Mouse (Mus musculus): ENCODE data around the gene Inhbe. TPM values are rescaled to one million over a fixed set of nuclear protein-coding genes. Genes with fewer than 3 reads are reported as not detected.

Inhbe gene
- polyA plus RNA-seq, 1 experiment from 2014 or later = not detected

GRCm38 (mm10) chr10:127332211-127332874 is 21.9 kb downstream of the Inhbe start:
- H3K27ac ChIP-seq (ENCODE audit: low read depth) = no peak overlapping the region
- 53% methylated on average over 31 of the region's 31 CpGs for WGBS
- H3K27me3 ChIP-seq (replicated peaks; ENCODE audit: control insufficient read depth, insufficient read depth, low read length) = peaks cover 11% of the 10 kb centered on the region
- no peak for DNase-seq (ENCODE audit: low spot score)
- no peaks in the 10 kb centered on the region for H3K4me1 ChIP-seq (replicated peaks; ENCODE audit: control insufficient read depth, insufficient read depth, low read length)
- H3K9me3 ChIP-seq (ENCODE audit: control insufficient read depth, low read length) = no peaks in the 10 kb centered on the region
- no peak overlapping the region for H3K4me2 ChIP-seq (ENCODE audit: low read length)
- no peak overlapping the region for H3K9ac ChIP-seq (ENCODE audit: low read length)
- ATAC-seq (replicated peaks; ENCODE audit: low FRiP score, low TSS enrichment, low read depth) = no peak
- peaks cover 49% of the 10 kb centered on the region for H3K36me3 ChIP-seq (ENCODE audit: control insufficient read depth, insufficient read depth, low read length)
- no peak overlapping the region for H3K4me3 ChIP-seq (ENCODE audit: low read depth, low read length)

- Histone ChIP-seq H3K9me3 (ENCODE audit: control insufficient read depth, low read length) (no peaks in the 10 kb centered on the region), H3K9ac (ENCODE audit: low read length) (no peak overlapping the region), H3K36me3 (ENCODE audit: control insufficient read depth, insufficient read depth, low read length) (peaks cover 36% of the 10 kb centered on the region), H3K4me3 (ENCODE audit: low read depth, low read length) (no peak overlapping the region), H3K27ac (ENCODE audit: low read depth) (no peak overlapping the region), H3K4me1 (replicated peaks; ENCODE audit: control insufficient read depth, insufficient read depth, low read length) (peaks cover 13% of the 10 kb centered on the region; the same call in 1 of the 2 replicates), H3K27me3 (replicated peaks; ENCODE audit: control insufficient read depth, insufficient read depth, low read length) (peaks cover 33% of the 10 kb centered on the region), H3K4me2 (ENCODE audit: low read length) (no peak overlapping the region)
- DNase-seq (ENCODE audit: low spot score) = no peak
- ATAC-seq (replicated peaks; ENCODE audit: low FRiP score, low TSS enrichment, low read depth) = no peak
- 75% methylated on average over 7 of the region's 7 CpGs for WGBS
Measured at GRCm38 (mm10) chr10:127330212-127330611, 24.0 kb downstream of the Inhbe start.

- no peak overlapping the region for H3K4me2 ChIP-seq (ENCODE audit: low read length)
- peaks cover 44% of the 10 kb centered on the region for H3K27me3 ChIP-seq (replicated peaks; ENCODE audit: control insufficient read depth, insufficient read depth, low read length)
- ATAC-seq (replicated peaks; ENCODE audit: low FRiP score, low TSS enrichment, low read depth) (no peak), DNase-seq (ENCODE audit: low spot score) (no peak)
- H3K4me3 ChIP-seq (ENCODE audit: low read depth, low read length) = no peak overlapping the region
- H3K9ac ChIP-seq (ENCODE audit: low read length) = no peak overlapping the region
- H3K4me1 ChIP-seq (replicated peaks; ENCODE audit: control insufficient read depth, insufficient read depth, low read length) = peaks cover 13% of the 10 kb centered on the region; the same call in 1 of the 2 replicates
- H3K9me3 ChIP-seq (ENCODE audit: control insufficient read depth, low read length) = no peaks in the 10 kb centered on the region
- peaks cover 18% of the 10 kb centered on the region for H3K36me3 ChIP-seq (ENCODE audit: control insufficient read depth, insufficient read depth, low read length)
- WGBS = 45% methylated on average over 18 of the region's 18 CpGs
- H3K27ac ChIP-seq (ENCODE audit: low read depth) = no peak overlapping the region
Measured at GRCm38 (mm10) chr10:127327461-127328145, 26.6 kb downstream of the Inhbe start.

GRCm38 (mm10) chr10:127326828-127327227 is 27.4 kb downstream of the Inhbe start:
- Histone ChIP-seq H3K27ac (ENCODE audit: low read depth) (no peak overlapping the region), H3K27me3 (replicated peaks; ENCODE audit: control insufficient read depth, insufficient read depth, low read length) (peaks cover 44% of the 10 kb centered on the region), H3K4me1 (replicated peaks; ENCODE audit: control insufficient read depth, insufficient read depth, low read length) (peaks cover 13% of the 10 kb centered on the region; the same call in 1 of the 2 replicates), H3K36me3 (ENCODE audit: control insufficient read depth, insufficient read depth, low read length) (peaks cover 11% of the 10 kb centered on the region), H3K9ac (ENCODE audit: low read length) (peak overlapping the region; percentile 48), H3K4me3 (ENCODE audit: low read depth, low read length) (peak overlapping the region; percentile 50), H3K9me3 (ENCODE audit: control insufficient read depth, low read length) (no peaks in the 10 kb centered on the region), H3K4me2 (ENCODE audit: low read length) (peak overlapping the region; percentile 94)
- 7% methylated on average over 28 of the region's 29 CpGs for WGBS
- DNase-seq (ENCODE audit: low spot score) (no peak), ATAC-seq (replicated peaks; ENCODE audit: low FRiP score, low TSS enrichment, low read depth) (no peak)

GRCm38 (mm10) chr10:127326017-127326801 is 28.0 kb downstream of the Inhbe start:
- Histone ChIP-seq H3K4me3 (ENCODE audit: low read depth, low read length) (peak overlapping the region; percentile 50), H3K27ac (ENCODE audit: low read depth) (no peak overlapping the region), H3K4me1 (replicated peaks; ENCODE audit: control insufficient read depth, insufficient read depth, low read length) (peaks cover 13% of the 10 kb centered on the region; the same call in 1 of the 2 replicates), H3K27me3 (replicated peaks; ENCODE audit: control insufficient read depth, insufficient read depth, low read length) (peaks cover 44% of the 10 kb centered on the region), H3K36me3 (ENCODE audit: control insufficient read depth, insufficient read depth, low read length) (peaks cover 5% of the 10 kb centered on the region; the same call in 1 of the 2 replicates), H3K9me3 (ENCODE audit: control insufficient read depth, low read length) (no peaks in the 10 kb centered on the region), H3K4me2 (ENCODE audit: low read length) (peak overlapping the region; percentile 94), H3K9ac (ENCODE audit: low read length) (peak overlapping the region; percentile 48)
- 1% methylated on average over 53 of the region's 54 CpGs for WGBS
- ATAC-seq (replicated peaks; ENCODE audit: low FRiP score, low TSS enrichment, low read depth) = peak; percentile 19; the same call in 1 of the 2 replicates
- DNase-seq (ENCODE audit: low spot score) = peak; percentile 79

- Histone ChIP-seq H3K36me3 (ENCODE audit: control insufficient read depth, insufficient read depth, low read length) (no peaks in the 10 kb centered on the region), H3K9me3 (ENCODE audit: control insufficient read depth, low read length) (no peaks in the 10 kb centered on the region), H3K4me3 (ENCODE audit: low read depth, low read length) (peak overlapping the region; percentile 50), H3K4me1 (replicated peaks; ENCODE audit: control insufficient read depth, insufficient read depth, low read length) (peaks cover 13% of the 10 kb centered on the region; the same call in 1 of the 2 replicates), H3K9ac (ENCODE audit: low read length) (no peak overlapping the region), H3K27me3 (replicated peaks; ENCODE audit: control insufficient read depth, insufficient read depth, low read length) (peaks cover 44% of the 10 kb centered on the region), H3K4me2 (ENCODE audit: low read length) (peak overlapping the region; percentile 94), H3K27ac (ENCODE audit: low read depth) (no peak overlapping the region)
- WGBS = 34% methylated on average over 14 of the region's 14 CpGs
- ATAC-seq (replicated peaks; ENCODE audit: low FRiP score, low TSS enrichment, low read depth) = no peak
- DNase-seq (ENCODE audit: low spot score) = no peak
Measured at GRCm38 (mm10) chr10:127325454-127326016, 28.7 kb downstream of the Inhbe start.

GRCm38 (mm10) chr10:127324495-127324894 is 29.7 kb downstream of the Inhbe start:
- WGBS = 8% methylated on average over 7 of the region's 7 CpGs
- no peak for DNase-seq (ENCODE audit: low spot score)
- Histone ChIP-seq H3K27me3 (replicated peaks; ENCODE audit: control insufficient read depth, insufficient read depth, low read length) (peaks cover 44% of the 10 kb centered on the region), H3K9ac (ENCODE audit: low read length) (no peak overlapping the region), H3K4me3 (ENCODE audit: low read depth, low read length) (no peak overlapping the region), H3K4me1 (replicated peaks; ENCODE audit: control insufficient read depth, insufficient read depth, low read length) (peaks cover 13% of the 10 kb centered on the region; the same call in 1 of the 2 replicates), H3K36me3 (ENCODE audit: control insufficient read depth, insufficient read depth, low read length) (no peaks in the 10 kb centered on the region), H3K4me2 (ENCODE audit: low read length) (no peak overlapping the region), H3K27ac (ENCODE audit: low read depth) (no peak overlapping the region), H3K9me3 (ENCODE audit: control insufficient read depth, low read length) (no peaks in the 10 kb centered on the region)
- ATAC-seq (replicated peaks; ENCODE audit: low FRiP score, low TSS enrichment, low read depth) = no peak

GRCm38 (mm10) chr10:127323131-127323855 is 30.9 kb downstream of the Inhbe start:
- ATAC-seq (replicated peaks; ENCODE audit: low FRiP score, low TSS enrichment, low read depth) = no peak
- no peak for DNase-seq (ENCODE audit: low spot score)
- H3K36me3 ChIP-seq (ENCODE audit: control insufficient read depth, insufficient read depth, low read length) = no peaks in the 10 kb centered on the region
- peaks cover 42% of the 10 kb centered on the region for H3K27me3 ChIP-seq (replicated peaks; ENCODE audit: control insufficient read depth, insufficient read depth, low read length)
- H3K4me1 ChIP-seq (replicated peaks; ENCODE audit: control insufficient read depth, insufficient read depth, low read length) = peaks cover 13% of the 10 kb centered on the region; the same call in 1 of the 2 replicates
- H3K9ac ChIP-seq (ENCODE audit: low read length) = no peak overlapping the region
- H3K4me2 ChIP-seq (ENCODE audit: low read length) = no peak overlapping the region
- no peak overlapping the region for H3K4me3 ChIP-seq (ENCODE audit: low read depth, low read length)
- no peaks in the 10 kb centered on the region for H3K9me3 ChIP-seq (ENCODE audit: control insufficient read depth, low read length)
- WGBS = 67% methylated on average over 17 of the region's 17 CpGs
- H3K27ac ChIP-seq (ENCODE audit: low read depth) = no peak overlapping the region

All from intestine, embryonic 14.5 days (tissue).